Mouse (Mus musculus) C2C12 (cell line): ENCODE measurements at regions not wholly inside any gene's neighbourhood (a gene's known extent, or its start where the extent isn't known, plus 50 kb on each side); places are given as distances from the start of the nearest gene placed in this dataset.

ENCODE experiments used
- H3K27me3 ChIP-seq: one replicate; pipeline ENCODE4 v1.6.1; 2011; ENCODE audit not compliant: control insufficient read depth, insufficient read depth, insufficient read length
- H3K36me3 ChIP-seq: one replicate; pipeline ENCODE4 v1.6.1; 2011; ENCODE audit not compliant: control insufficient read depth, insufficient read depth
- H3K4me3 ChIP-seq: one replicate; pipeline ENCODE4 v1.5.1; 2011; ENCODE audit warnings: mild to moderate bottlenecking, control low read depth; ENCODE audit not compliant: poor library complexity, insufficient read depth, severe bottlenecking
- H3K79me2 ChIP-seq: one replicate; pipeline ENCODE4 v1.6.1; 2011; ENCODE audit not compliant: control insufficient read depth, insufficient read depth
- H3K79me3 ChIP-seq: one replicate; pipeline ENCODE4 v1.6.1; 2011; ENCODE audit warnings: low read depth, control low read depth
- H3ac ChIP-seq: one replicate; pipeline ENCODE3; 2011; ENCODE audit warnings: low read depth; ENCODE audit not compliant: control insufficient read depth, insufficient read length
- CEBPB ChIP-seq: IDR thresholded peaks from one replicate; pipeline ENCODE4 v1.6.1; 2011; ENCODE audit warnings: low read depth, mild to moderate bottlenecking, control low read depth, moderate library complexity
- CTCF ChIP-seq: IDR thresholded peaks from one replicate; pipeline ENCODE4 v1.5.1; 2011; ENCODE audit not compliant: control insufficient read depth, insufficient read depth, insufficient read length
- FOSL1 ChIP-seq: IDR thresholded peaks from one replicate; pipeline ENCODE4 v1.8.0; 2011; ENCODE audit warnings: mild to moderate bottlenecking, low read length; ENCODE audit not compliant: poor library complexity, insufficient read depth, severe bottlenecking
- MAX ChIP-seq: IDR thresholded peaks from one replicate; pipeline ENCODE4 v1.6.1; 2011; ENCODE audit warnings: mild to moderate bottlenecking, control low read depth
- MYOD1 ChIP-seq: IDR thresholded peaks from one replicate; pipeline ENCODE4 v1.6.1; 2011; ENCODE audit warnings: low read depth; ENCODE audit not compliant: control insufficient read depth, insufficient read length
- MYOG ChIP-seq: IDR thresholded peaks from one replicate; pipeline ENCODE4 v1.6.1; 2011; ENCODE audit not compliant: control insufficient read depth, insufficient read length; ENCODE audit errors: extremely low read depth
- USF1 ChIP-seq: IDR thresholded peaks from one replicate; pipeline ENCODE4 v1.6.1; 2011; ENCODE audit warnings: low read depth, mild to moderate bottlenecking, control low read depth, moderate library complexity

DNA sequence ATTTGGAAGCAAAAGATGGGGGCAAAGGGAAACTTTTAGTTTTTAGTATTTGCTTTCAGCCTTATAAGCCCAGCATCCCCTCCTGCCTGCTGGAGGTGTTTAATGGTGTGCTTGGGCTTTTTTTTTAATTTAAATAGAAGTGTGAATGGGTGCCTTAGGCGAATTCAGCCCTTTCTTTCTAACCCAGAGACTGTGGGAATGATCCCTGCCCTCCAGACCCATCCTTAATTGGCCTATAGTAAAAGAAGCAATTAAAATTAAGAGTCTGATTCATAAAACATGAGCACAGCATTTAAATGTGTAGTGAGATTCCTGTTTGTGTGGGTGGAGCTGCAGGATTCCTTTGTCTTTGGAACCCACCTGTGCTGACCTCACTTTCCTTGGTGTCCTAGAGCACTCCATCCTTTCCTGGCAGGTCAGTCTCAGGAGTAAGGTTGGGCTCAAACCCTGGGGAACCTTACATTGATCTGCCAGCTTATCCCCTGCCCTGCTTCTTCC lies 552.6 kb downstream of the Bcl11a start:
- no peak overlapping the region for H3K4me3 ChIP-seq
- TF ChIP-seq MYOG (no peak), MAX (no peak)
- no peak overlapping the region for H3ac ChIP-seq
- no peaks in the 10 kb centered on the region for H3K27me3 ChIP-seq
- no peaks in the 10 kb centered on the region for H3K36me3 ChIP-seq
- H3K79me2 ChIP-seq, result no peaks in the 10 kb centered on the region
- H3K79me3 ChIP-seq, result no peaks in the 10 kb centered on the region

DNA sequence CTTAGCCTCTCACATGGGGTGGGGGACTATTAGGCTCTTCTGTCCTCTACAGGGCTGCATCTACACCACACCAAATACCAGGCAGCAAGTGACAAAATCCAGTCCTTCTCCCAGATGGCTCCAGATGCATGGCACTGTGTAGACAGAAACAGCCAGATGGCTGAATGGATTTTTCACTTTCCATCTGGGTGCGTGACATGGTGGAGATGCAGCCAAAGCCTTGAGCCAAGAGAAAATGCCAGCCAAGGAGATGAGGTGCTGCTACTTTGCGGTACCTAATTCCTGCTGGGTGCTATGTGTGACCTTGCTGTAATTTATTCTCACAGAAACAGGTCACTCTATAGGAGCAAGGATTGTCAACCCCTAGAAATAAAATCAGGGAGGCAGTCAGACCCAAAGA lies 553.8 kb downstream of the Bcl11a start:
- Histone ChIP-seq H3K27me3 (no peaks in the 10 kb centered on the region), H3K79me3 (no peaks in the 10 kb centered on the region), H3K4me3 (no peak overlapping the region), H3ac (no peak overlapping the region), H3K36me3 (no peaks in the 10 kb centered on the region), H3K79me2 (no peaks in the 10 kb centered on the region)
- no peak for TF ChIP-seq MYOG

GRCm38 (mm10) chr11:24636716-24637115 lies 558.9 kb downstream of the Bcl11a start:
- no peaks in the 10 kb centered on the region for H3K79me2 ChIP-seq
- no peaks in the 10 kb centered on the region for H3K27me3 ChIP-seq
- TF ChIP-seq FOSL1 (no peak), CTCF (no peak), MYOD1 (no peak), CEBPB (no peak), MAX (no peak), MYOG (no peak), USF1 (no peak)
- no peaks in the 10 kb centered on the region for H3K79me3 ChIP-seq
- no peak overlapping the region for H3ac ChIP-seq
- no peaks in the 10 kb centered on the region for H3K36me3 ChIP-seq
- H3K4me3 ChIP-seq, result no peak overlapping the region

- TF ChIP-seq CEBPB (no peak), USF1 (no peak), MAX (no peak), FOSL1 (no peak), MYOD1 (no peak), CTCF (no peak), MYOG (no peak)
- Histone ChIP-seq H3K79me2 (no peaks in the 10 kb centered on the region), H3K4me3 (no peak overlapping the region), H3K79me3 (no peaks in the 10 kb centered on the region), H3K27me3 (no peaks in the 10 kb centered on the region), H3ac (no peak overlapping the region), H3K36me3 (no peaks in the 10 kb centered on the region)
Observed at GRCm38 (mm10) chr11:24643439-24644109, 565.7 kb downstream of the Bcl11a start.

DNA sequence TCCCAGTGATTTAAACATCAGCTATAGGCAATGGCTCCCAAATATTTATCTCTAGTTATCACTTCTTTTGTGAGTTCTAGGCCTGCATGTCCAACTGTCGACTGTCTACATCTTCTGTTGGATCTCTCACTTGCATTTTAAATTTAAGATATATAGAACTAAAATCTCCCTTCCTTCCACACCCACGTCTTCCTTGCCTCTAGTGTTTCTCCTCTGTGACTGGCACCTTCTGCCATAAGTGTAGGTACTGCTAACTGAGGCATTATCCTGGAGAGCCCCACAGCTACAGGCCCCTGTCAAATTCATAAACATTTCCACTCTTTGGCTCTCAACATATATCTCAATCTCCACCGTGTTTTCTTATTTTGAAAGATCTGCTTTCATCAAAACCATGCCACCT lies 575.0 kb downstream of the Bcl11a start:
- H3K4me3 ChIP-seq, result no peak overlapping the region
- TF ChIP-seq MAX (no peak), CEBPB (no peak), USF1 (no peak), MYOG (no peak), FOSL1 (no peak), MYOD1 (no peak), CTCF (no peak)

DNA sequence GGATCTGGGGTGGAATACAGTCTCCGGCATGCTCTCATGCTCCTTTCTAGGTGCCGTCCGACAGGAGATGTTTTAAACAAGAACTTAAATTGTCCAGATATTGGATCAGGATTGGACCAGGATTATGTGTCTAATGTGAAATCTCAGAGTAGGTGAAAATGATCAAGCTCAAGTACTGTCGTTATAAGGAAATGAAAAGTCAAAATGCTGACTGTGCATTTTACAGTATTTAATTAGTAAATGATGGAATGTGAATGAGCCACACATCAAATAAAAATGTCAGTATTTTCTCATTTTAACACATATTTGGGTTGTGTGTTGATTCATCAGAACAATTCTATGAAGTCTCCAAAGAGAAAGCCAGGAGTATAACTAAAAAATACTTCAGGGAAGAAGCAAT lies 586.2 kb downstream of the Bcl11a start:
- Histone ChIP-seq H3ac (no peak overlapping the region), H3K79me3 (no peaks in the 10 kb centered on the region), H3K36me3 (no peaks in the 10 kb centered on the region)

More for the DNA sequence above, 575.0 kb downstream of the Bcl11a start:
- Histone ChIP-seq H3K27me3 (no peaks in the 10 kb centered on the region), H3K79me2 (no peaks in the 10 kb centered on the region), H3K79me3 (no peaks in the 10 kb centered on the region), H3K36me3 (no peaks in the 10 kb centered on the region), H3ac (no peak overlapping the region)

More for the DNA sequence above, 586.2 kb downstream of the Bcl11a start:
- Histone ChIP-seq H3K4me3 (no peak overlapping the region), H3K27me3 (no peaks in the 10 kb centered on the region), H3K79me2 (no peaks in the 10 kb centered on the region)
- no peak for TF ChIP-seq CEBPB
- TF ChIP-seq MYOG, result no peak
- no peak for TF ChIP-seq MYOD1
- no peak for TF ChIP-seq FOSL1
- no peak for TF ChIP-seq MAX
- no peak for TF ChIP-seq USF1
- no peak for TF ChIP-seq CTCF
